Mouse (Mus musculus): ENCODE results near the gene Calhm5. TPM values are rescaled to one million over a fixed set of nuclear protein-coding genes. Genes with fewer than 3 reads are reported as not detected.

Gene Calhm5
- polyA plus RNA-seq, 1 experiment, result 0.13 TPM

DNA sequence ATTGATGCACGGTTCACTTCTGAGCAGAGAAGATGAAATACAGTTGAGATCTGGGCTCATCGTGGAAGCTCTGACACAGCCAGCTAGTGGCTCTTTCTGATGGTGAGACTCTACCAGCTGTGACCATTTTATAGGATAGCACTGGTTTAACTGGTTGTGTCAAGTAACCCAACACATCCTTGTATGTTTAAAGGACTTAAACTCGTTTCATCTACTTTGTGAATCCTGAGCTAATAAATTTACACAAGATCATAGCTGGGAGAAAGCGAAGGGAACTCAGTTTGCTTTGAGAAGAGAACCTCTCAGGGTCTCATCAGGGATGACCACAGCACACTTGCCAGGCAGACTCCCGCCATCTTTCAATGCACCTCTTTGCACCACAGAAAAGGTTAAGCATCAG is 52.1 kb downstream of the Calhm5 start, which contains the start of gene Calhm4:
Gene Calhm4 (minus strand): TSS at position 101 of the 400 bp plus-strand sequence.
- TF ChIP-seq CTCF (IDR thresholded peaks at IDR 0.05; ENCODE audit: control insufficient read depth, insufficient read depth, insufficient read length) (no peak), CEBPB (IDR thresholded peaks at IDR 0.05; ENCODE audit: low read depth) (no peak), USF1 (IDR thresholded peaks at IDR 0.05; ENCODE audit: low read depth) (no peak), MAX (IDR thresholded peaks at IDR 0.05) (no peak), FOSL1 (IDR thresholded peaks at IDR 0.05; ENCODE audit: insufficient read depth, low read length, poor library complexity, severe bottlenecking) (no peak), MYOG (IDR thresholded peaks at IDR 0.05; ENCODE audit: control insufficient read depth, extremely low read depth, insufficient read length) (no peak), MYOD1 (IDR thresholded peaks at IDR 0.05; ENCODE audit: control insufficient read depth, insufficient read length, low read depth) (no peak)
- H3ac ChIP-seq (ENCODE audit: control insufficient read depth, insufficient read length, low read depth), result no peak within 1 kb of the TSS
- H3K79me2 ChIP-seq (ENCODE audit: control insufficient read depth, insufficient read depth), result no peaks in the 10 kb centered on the region
- no peaks in the 10 kb centered on the region for H3K27me3 ChIP-seq (ENCODE audit: control insufficient read depth, insufficient read depth, insufficient read length)
- H3K4me3 ChIP-seq (ENCODE audit: insufficient read depth, poor library complexity, severe bottlenecking), result no peak within 1 kb of the TSS
- H3K79me3 ChIP-seq (ENCODE audit: low read depth), result no peaks in the 10 kb centered on the region
- no peaks in the 10 kb centered on the region for H3K36me3 ChIP-seq (ENCODE audit: control insufficient read depth, insufficient read depth)

Other genes with a start within 250 kb of the Calhm5 start
- not detected for gene Sult3a1, start 238.8 kb downstream of the Calhm5 start, polyA plus RNA-seq (2012; fragmentation: generic; extraction: Trizol)
- not detected for gene Rsph4a, start 191.4 kb downstream of the Calhm5 start, polyA plus RNA-seq (2012; fragmentation: generic; extraction: Trizol)
- 1.7 TPM for gene Zup1, start 145.2 kb downstream of the Calhm5 start, polyA plus RNA-seq (2012; fragmentation: generic; extraction: Trizol)
- 114 TPM for gene Rwdd1, start 76.9 kb downstream of the Calhm5 start, polyA plus RNA-seq (2012; fragmentation: generic; extraction: Trizol)
- gene Trappc3l, start 58.9 kb downstream of the Calhm5 start, polyA plus RNA-seq (2012; fragmentation: generic; extraction: Trizol), result not detected
- gene Calhm4, start 52.2 kb downstream of the Calhm5 start, polyA plus RNA-seq (2012; fragmentation: generic; extraction: Trizol), result not detected
- not detected for gene Calhm6, start 31.5 kb upstream of the Calhm5 start, polyA plus RNA-seq (2012; fragmentation: generic; extraction: Trizol)
- gene Dse, start 111.2 kb upstream of the Calhm5 start, polyA plus RNA-seq (2012; fragmentation: generic; extraction: Trizol), result 8.7 TPM
- 15.5 TPM for gene Tspyl1, start 185.7 kb upstream of the Calhm5 start, polyA plus RNA-seq (2012; fragmentation: generic; extraction: Trizol)
- gene Tspyl4, start 200.9 kb upstream of the Calhm5 start, polyA plus RNA-seq (2012; fragmentation: generic; extraction: Trizol), result 2.3 TPM